Mouse (Mus musculus) bone marrow macrophage, adult 2 months (primary cell): ENCODE data around the gene Hoxa4.

ENCODE experiments used
- CTCF ChIP-seq: IDR thresholded peaks from 2 replicates; pipeline ENCODE4 v1.5.1; 2012; ENCODE audit warnings: low read depth, mild to moderate bottlenecking, low read length, moderate library complexity
- POLR2A ChIP-seq: IDR thresholded peaks from 2 replicates; pipeline ENCODE4 v1.6.1; 2012; ENCODE audit warnings: mild to moderate bottlenecking, low read depth, low read length, borderline replicate concordance

GRCm38 (mm10) chr6:52191860-52192550 is 452 bp upstream of the Hoxa4 start:
- TF ChIP-seq POLR2A = no peak
- TF ChIP-seq CTCF = no peak
